Mouse (Mus musculus) CH12.LX (cell line): ENCODE measurements around the gene Tapbpl. TPM values are rescaled to one million over a fixed set of nuclear protein-coding genes. Genes with fewer than 3 reads are reported as not detected.
A peak's percentile ranks its signal among the peaks of the same experiment; 100 is the strongest.

Source experiments
- DNase-seq: peaks from one replicate; pipeline ENCODE4 v3.0.0-alpha.2; 2013; ENCODE audit errors: extremely low read depth
- H3K27ac ChIP-seq: 2 replicates; pipeline ENCODE4 v1.5.1; 2012; ENCODE audit warnings: low read depth, mild to moderate bottlenecking, control low read depth, moderate library complexity; ENCODE audit not compliant: insufficient read depth
- H3K27me3 ChIP-seq: replicated peaks from 2 replicates; pipeline ENCODE3; 2012; ENCODE audit warnings: inconsistent platforms
- H3K36me3 ChIP-seq, 2 experiments: replicated peaks in 1 of 2; 2 replicates each; pipeline versions ENCODE3 to v1.6.1; 2012; ENCODE audit warnings: inconsistent platforms in 1 of 2, low read length in 1 of 2, mild to moderate bottlenecking in 1 of 2, mixed read lengths in 1 of 2, moderate library complexity in 1 of 2; ENCODE audit not compliant: control insufficient read depth in 1 of 2, insufficient read depth in 1 of 2
- H3K4me1 ChIP-seq, 2 experiments: 2 replicates each; pipeline ENCODE4 v1.6.1; 2012; ENCODE audit warnings: inconsistent platforms in 1 of 2, moderate library complexity in 1 of 2; ENCODE audit not compliant: insufficient read depth in 2 of 2, control insufficient read depth in 1 of 2
- H3K4me2 ChIP-seq: 2 replicates; pipeline ENCODE4 v1.6.1; 2012; ENCODE audit warnings: low read depth, mild to moderate bottlenecking, control low read depth; ENCODE audit not compliant: poor library complexity, insufficient read depth, severe bottlenecking
- H3K4me3 ChIP-seq, 3 experiments: fragments of 150-350 bp in 1 of 3; sonication (generic) in 1 of 3; replicated peaks in 1 of 3; 2 replicates each; pipeline versions ENCODE3 to v1.5.1; 2011 to 2012; ENCODE audit warnings: low read depth in 2 of 3, low read length in 2 of 3, mild to moderate bottlenecking in 2 of 3, moderate library complexity in 2 of 3, control low read depth in 1 of 3, improper control_type of control experiment in 1 of 3, inconsistent platforms in 1 of 3, mixed read lengths in 1 of 3; ENCODE audit not compliant: poor library complexity in 1 of 3
- H3K79me2 ChIP-seq: replicated peaks from 2 replicates; pipeline ENCODE4 v1.6.1; 2012; ENCODE audit warnings: mild to moderate bottlenecking, moderate library complexity; ENCODE audit not compliant: control insufficient read depth, poor library complexity, insufficient read depth, severe bottlenecking; ENCODE audit errors: extremely low read depth
- H3K9ac ChIP-seq: 2 replicates; pipeline ENCODE4 v1.6.1; 2012; ENCODE audit warnings: low read depth, mild to moderate bottlenecking, control low read depth, moderate library complexity; ENCODE audit not compliant: insufficient read depth
- H3K9me3 ChIP-seq: replicated peaks from 2 replicates; pipeline ENCODE3; 2012; ENCODE audit warnings: low read length, inconsistent platforms, mixed read lengths
- BHLHE40 ChIP-seq: IDR thresholded peaks from 2 replicates; pipeline ENCODE4 v1.6.1; 2011; ENCODE audit warnings: mild to moderate bottlenecking, low read depth, low read length, improper control_type of control experiment
- CHD1 ChIP-seq: IDR thresholded peaks from 2 replicates; pipeline ENCODE4 v1.6.1; 2012; ENCODE audit warnings: low read depth, low read length, improper control_type of control experiment, inconsistent platforms
- CHD2 ChIP-seq: IDR thresholded peaks from 2 replicates; pipeline ENCODE4 v1.6.1; 2011; ENCODE audit warnings: low read length, improper control_type of control experiment
- CTCF ChIP-seq, 2 experiments: IDR thresholded peaks in 1 of 2; conservative IDR thresholded peaks in 1 of 2; 2 replicates each; pipeline ENCODE4 v1.5.1; 2011 to 2012; ENCODE audit warnings: low read depth in 2 of 2, low read length in 2 of 2, improper control_type of control experiment in 1 of 2, inconsistent platforms in 1 of 2, mild to moderate bottlenecking in 1 of 2, moderate library complexity in 1 of 2
- E2F4 ChIP-seq: IDR thresholded peaks from 2 replicates; pipeline ENCODE4 v1.6.1; 2011; ENCODE audit warnings: low read depth, low read length, improper control_type of control experiment; ENCODE audit not compliant: insufficient replicate concordance
- ELF1 ChIP-seq: IDR thresholded peaks from 2 replicates; pipeline ENCODE4 v1.6.1; 2014; ENCODE audit warnings: low read depth, mild to moderate bottlenecking, inconsistent platforms, low read length, improper control_type of control experiment
- EP300 ChIP-seq: IDR thresholded peaks from 2 replicates; pipeline ENCODE4 v1.6.1; 2011; ENCODE audit warnings: low read length, improper control_type of control experiment
- ETS1 ChIP-seq: conservative IDR thresholded peaks from 2 replicates; pipeline ENCODE4 v1.6.1; 2012; ENCODE audit warnings: low read depth, mild to moderate bottlenecking, inconsistent platforms, low read length, improper control_type of control experiment, moderate library complexity
- GABPA ChIP-seq: IDR thresholded peaks from 2 replicates; pipeline ENCODE4 v1.6.1; 2012; ENCODE audit warnings: low read depth, low read length, improper control_type of control experiment, inconsistent platforms; ENCODE audit not compliant: insufficient replicate concordance
- HCFC1 ChIP-seq: IDR thresholded peaks from 2 replicates; pipeline ENCODE4 v1.6.1; 2012; ENCODE audit warnings: low read depth, mild to moderate bottlenecking, inconsistent platforms, low read length, improper control_type of control experiment
- IRF4 ChIP-seq: IDR thresholded peaks from 2 replicates; pipeline ENCODE4 v1.6.1; 2014; ENCODE audit warnings: low read depth, mild to moderate bottlenecking, inconsistent platforms, low read length, improper control_type of control experiment
- JUN ChIP-seq: IDR thresholded peaks from 2 replicates; pipeline ENCODE4 v1.6.1; 2011; ENCODE audit warnings: low read depth, mild to moderate bottlenecking, low read length, improper control_type of control experiment, moderate library complexity; ENCODE audit not compliant: insufficient read depth
- JUND ChIP-seq: conservative IDR thresholded peaks from 2 replicates; pipeline ENCODE4 v1.6.1; 2011; ENCODE audit warnings: low read depth, low read length, improper control_type of control experiment
- KAT2A ChIP-seq: IDR thresholded peaks from 2 replicates; pipeline ENCODE4 v1.6.1; 2012; ENCODE audit warnings: low read length, improper control_type of control experiment, inconsistent platforms; ENCODE audit not compliant: insufficient replicate concordance
- MAFK ChIP-seq: IDR thresholded peaks from 2 replicates; pipeline ENCODE4 v1.6.1; 2011; ENCODE audit warnings: low read length, improper control_type of control experiment; ENCODE audit not compliant: insufficient replicate concordance
- MAX ChIP-seq: IDR thresholded peaks from 2 replicates; pipeline ENCODE4 v1.6.1; 2011; ENCODE audit warnings: low read length, improper control_type of control experiment
- MEF2A ChIP-seq: IDR thresholded peaks from 2 replicates; pipeline ENCODE4 v1.6.1; 2014; ENCODE audit warnings: low read depth, mild to moderate bottlenecking, inconsistent platforms, low read length, improper control_type of control experiment, borderline replicate concordance
- MXI1 ChIP-seq: IDR thresholded peaks from 2 replicates; pipeline ENCODE4 v1.6.1; 2011; ENCODE audit warnings: mild to moderate bottlenecking, low read depth, low read length, improper control_type of control experiment
- MYC ChIP-seq: IDR thresholded peaks from 2 replicates; pipeline ENCODE4 v1.6.1; 2011; ENCODE audit warnings: low read depth, mild to moderate bottlenecking, improper control_type of control experiment, low read length
- NELFE ChIP-seq: IDR thresholded peaks from 2 replicates; pipeline ENCODE4 v1.6.1; 2011; ENCODE audit warnings: low read depth, low read length, improper control_type of control experiment
- NRF1 ChIP-seq: IDR thresholded peaks from 2 replicates; pipeline ENCODE4 v1.6.1; 2014; ENCODE audit warnings: low read depth, mild to moderate bottlenecking, inconsistent platforms, low read length, improper control_type of control experiment, moderate library complexity
- PAX5 ChIP-seq: IDR thresholded peaks from 2 replicates; pipeline ENCODE4 v1.6.1; 2012; ENCODE audit warnings: low read length, inconsistent platforms, mixed read lengths
- POLR2A ChIP-seq: IDR thresholded peaks from 2 replicates; pipeline ENCODE4 v1.6.1; 2011; ENCODE audit warnings: low read depth, mild to moderate bottlenecking, improper control_type of control experiment, low read length
- POLR2AphosphoS2 ChIP-seq: IDR thresholded peaks from 2 replicates; pipeline ENCODE4 v1.6.1; 2011; ENCODE audit warnings: low read depth, low read length, improper control_type of control experiment
- RAD21 ChIP-seq: IDR thresholded peaks from 2 replicates; pipeline ENCODE4 v1.6.1; 2011; ENCODE audit warnings: low read depth, mild to moderate bottlenecking, low read length, improper control_type of control experiment, moderate library complexity
- RCOR1 ChIP-seq: conservative IDR thresholded peaks from 2 replicates; pipeline ENCODE4 v1.6.1; 2012; ENCODE audit warnings: low read depth, mild to moderate bottlenecking, inconsistent platforms, low read length, improper control_type of control experiment
- SIN3A ChIP-seq: IDR thresholded peaks from 2 replicates; pipeline ENCODE4 v1.6.1; 2012; ENCODE audit warnings: low read length, improper control_type of control experiment, inconsistent platforms
- SMC3 ChIP-seq: IDR thresholded peaks from 2 replicates; pipeline ENCODE4 v1.6.1; 2011; ENCODE audit warnings: low read depth, low read length, improper control_type of control experiment
- TBP ChIP-seq: conservative IDR thresholded peaks from 2 replicates; pipeline ENCODE4 v1.6.1; 2011; ENCODE audit warnings: low read depth, low read length, improper control_type of control experiment
- TCF12 ChIP-seq: IDR thresholded peaks from 2 replicates; pipeline ENCODE4 v1.6.1; 2014; ENCODE audit warnings: low read depth, mild to moderate bottlenecking, inconsistent platforms, low read length, improper control_type of control experiment
- UBTF ChIP-seq: IDR thresholded peaks from 2 replicates; pipeline ENCODE4 v1.6.1; 2012; ENCODE audit warnings: low read depth, mild to moderate bottlenecking, inconsistent platforms, low read length, improper control_type of control experiment, moderate library complexity
- USF1 ChIP-seq: IDR thresholded peaks from 2 replicates; pipeline ENCODE4 v1.6.1; 2014; ENCODE audit warnings: low read depth, mild to moderate bottlenecking, inconsistent platforms, low read length, improper control_type of control experiment
- USF2 ChIP-seq: conservative IDR thresholded peaks from 2 replicates; pipeline ENCODE4 v1.6.1; 2011; ENCODE audit warnings: low read depth, low read length, improper control_type of control experiment
- ZC3H11A ChIP-seq: IDR thresholded peaks from 2 replicates; pipeline ENCODE4 v1.6.1; 2012; ENCODE audit warnings: low read depth, mild to moderate bottlenecking, inconsistent platforms, low read length, improper control_type of control experiment
- ZKSCAN1 ChIP-seq: IDR thresholded peaks from 2 replicates; pipeline ENCODE4 v1.6.1; 2012; ENCODE audit warnings: low read depth, inconsistent platforms, low read length, improper control_type of control experiment, borderline replicate concordance
- ZMIZ1 ChIP-seq: IDR thresholded peaks from 2 replicates; pipeline ENCODE4 v1.6.1; 2012; ENCODE audit warnings: low read depth, mild to moderate bottlenecking, inconsistent platforms, low read length, improper control_type of control experiment
- ZNF384 ChIP-seq: IDR thresholded peaks from 2 replicates; pipeline ENCODE4 v1.6.1; 2012; ENCODE audit warnings: low read depth, low read length, improper control_type of control experiment, inconsistent platforms
- dilution Hi-C: fragments of 300-500 bp; cut with MboI; formaldehyde crosslinking; loops from 2 replicates; pipeline ENCODE4 v1.14.3; 2020; ENCODE audit warnings: low sequenced_read_pairs; ENCODE audit not compliant: extremely low pct_unique_long_range_greater_than_20kb, extremely low pct_ligation_motif_present
- in situ Hi-C: fragments of 300-500 bp; cut with MboI; formaldehyde crosslinking; loops from 3 replicates; pipeline ENCODE4 v1.14.3; 2019; ENCODE audit warnings: low sequenced_read_pairs, low pct_ligation_motif_present, low pct_unique_long_range_greater_than_20kb, mixed read lengths
- polyA plus RNA-seq: library from polyadenylated mRNA; unstranded; fragments of >175 nt; gene quantifications from 2 replicates; pipeline ENCODE4 v1.2.1, GENCODE M21; 2012; ENCODE audit warnings: low read depth; ENCODE audit not compliant: insufficient read length
- total RNA-seq, 2 experiments: library from RNA; depleted of rRNA; stranded (reverse); fragments of 300-350 nt in 1 of 2; fragments of >200 nt in 1 of 2; gene quantifications; 2 replicates each; pipeline ENCODE4 v1.2.3; 2012 to 2014

The Tapbpl gene
- total and polyA plus RNA-seq, 3 experiments: 16.7 to 19.4 (median 17.7) TPM

- H3K9ac ChIP-seq: peak overlapping the region; percentile 24; the same call in 1 of the 2 replicates
- in situ Hi-C loops: loop anchor here (5.0 kb wide), 2 partner anchors 49 to 114 kb away; no protein-coding TSS in a partner anchor
Measured at GRCm38 (mm10) chr6:125271455-125272227, 40.0 kb upstream of the Tapbpl start.

DNA sequence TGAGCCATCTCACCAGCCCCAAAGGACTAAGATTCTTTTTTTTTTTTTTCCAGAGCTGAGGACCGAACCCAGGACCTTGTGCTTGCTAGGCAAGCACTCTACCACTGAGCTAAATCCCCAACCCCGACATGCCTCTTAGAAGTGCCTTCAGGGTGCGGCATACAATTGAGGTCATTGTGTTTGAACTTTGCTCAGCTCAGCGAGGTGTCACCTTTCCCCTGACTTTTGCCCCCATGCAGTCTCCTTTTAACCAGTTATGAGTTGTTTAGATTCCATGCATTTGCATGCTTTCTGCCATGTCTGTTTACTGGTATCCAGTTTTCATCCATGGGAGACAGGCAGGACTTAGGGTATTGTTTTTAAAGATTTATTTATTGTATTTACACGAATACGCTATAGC lies 37.1 kb upstream of the Tapbpl start:
- Histone ChIP-seq H3K27ac (no peak overlapping the region), H3K4me2 (no peak overlapping the region), H3K9ac (no peak overlapping the region), H3K79me2 (no peaks in the 10 kb centered on the region), H3K4me3 (no peak overlapping the region), H3K9me3 (no peaks in the 10 kb centered on the region), H3K27me3 (peaks cover 14% of the 10 kb centered on the region), H3K4me1 (peaks cover 4 to 13% of the 10 kb centered on the region in 2 experiments; a peak in 3 of 4 replicates), H3K36me3 (no peaks in the 10 kb centered on the region)
- in situ Hi-C loops (no loop called here), dilution Hi-C loops (no loop called here)
- no peak for TF ChIP-seq SMC3
- DNase-seq: no peak

More at GRCm38 (mm10) chr6:125271455-125272227, 40.0 kb upstream of the Tapbpl start:
- peaks cover 2 to 13% of the 10 kb centered on the region in 2 experiments; a peak in 2 of 4 replicates for H3K4me1 ChIP-seq
- dilution Hi-C loops: no loop called here
- TF ChIP-seq SMC3 (peak; percentile 84), CTCF (conservative IDR thresholded peaks at IDR 0.05 in 1 of 2, IDR thresholded peaks at IDR 0.05 in 1 of 2; ENCODE audit: low read depth in 2 of 2, low read length in 2 of 2) (peak; percentile 31 to 94; a peak in 3 of 4 replicates), KAT2A (no peak), ZKSCAN1 (no peak), EP300 (no peak), MXI1 (peak; percentile 90), NRF1 (no peak), MAFK (no peak), RAD21 (no peak; the same call in none of the 2 replicates), CHD2 (no peak), ZNF384 (no peak), JUN (no peak), USF2 (peak; percentile 44), ZC3H11A (peak; percentile 21), UBTF (no peak), TCF12 (no peak), RCOR1 (no peak), POLR2AphosphoS2 (no peak), BHLHE40 (peak; percentile 90), JUND (peak; percentile 31; the same call in 1 of the 2 replicates), NELFE (peak; percentile 53; the same call in 1 of the 2 replicates), PAX5 (no peak), ELF1 (peak; percentile 36; the same call in 1 of the 2 replicates), HCFC1 (no peak; the same call in 1 of the 2 replicates), POLR2A (peak; percentile 37; the same call in 1 of the 2 replicates), MYC (peak; percentile 97), SIN3A (peak; percentile 77; the same call in 1 of the 2 replicates), ETS1 (0 out of 2 replicates have a peak, but pooled peaks have one; percentile 36), MAX (peak; percentile 95), MEF2A (no peak), ZMIZ1 (no peak), CHD1 (no peak), TBP (no peak), E2F4 (no peak), IRF4 (no peak), GABPA (no peak), USF1 (peak; percentile 53; the same call in 1 of the 2 replicates)
- TF ChIP-seq, all 38 proteins: peak for 15
- Histone ChIP-seq H3K4me3 (peak overlapping the region; percentile 6 to 45 (median 22)), H3K36me3 (no peaks in the 10 kb centered on the region), H3K27me3 (peaks cover 19% of the 10 kb centered on the region), H3K79me2 (no peaks in the 10 kb centered on the region), H3K4me2 (peak overlapping the region; percentile 81), H3K27ac (no peak overlapping the region), H3K9me3 (no peaks in the 10 kb centered on the region)
- DNase-seq: peak; percentile 88
